Mouse (Mus musculus) activated CD4-positive, CD25-positive, alpha-beta regulatory T cell, adult 4 months (primary cell): ENCODE data around the gene Phykpl. TPM values are rescaled to one million over a fixed set of nuclear protein-coding genes. Genes with fewer than 3 reads are reported as not detected.
A peak's percentile ranks its signal among the peaks of the same experiment; 100 is the strongest.
"Not testable (repeated sequence)": the region's sequence is repeated elsewhere in the genome, so short reads cannot be mapped to it uniquely, and the experiment has no call there.

Experiments used
- ATAC-seq: one replicate; pipeline ENCODE4 v1.8.0; 2017
- polyA plus RNA-seq, 2 experiments: library from polyadenylated mRNA; unstranded; fragments of 100-300 nt; shearing (Covaris generic); gene quantifications; one replicate each; pipeline ENCODE4 v1.2.1; 2017

Phykpl gene
- polyA plus RNA-seq, 2 experiments from 2014 or later, result 23.9 to 29.7 TPM

GRCm38 (mm10) chr11:51587059-51587458, 2.5 kb downstream of the Phykpl start:
- ATAC-seq, result no peak

DNA sequence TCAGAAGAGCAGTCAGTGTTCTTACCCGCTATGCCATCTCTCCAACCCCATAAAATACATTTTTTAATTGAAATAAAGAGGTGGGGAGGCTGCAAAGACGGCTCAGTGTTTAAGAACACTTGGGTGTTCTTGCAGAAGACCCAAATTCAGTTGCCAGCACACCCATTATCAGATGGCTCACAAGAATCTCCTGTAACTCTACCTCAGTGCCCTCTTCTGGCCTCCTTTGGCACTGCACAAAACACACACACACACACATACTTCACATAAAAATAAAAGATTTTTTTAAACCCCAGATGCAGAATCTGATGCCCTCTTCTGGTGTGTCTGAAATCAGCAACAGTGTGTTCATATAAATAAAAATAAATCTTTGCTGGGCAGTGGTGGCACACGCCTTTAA, 4.3 kb downstream of the Phykpl start:
- ATAC-seq, result no peak

DNA sequence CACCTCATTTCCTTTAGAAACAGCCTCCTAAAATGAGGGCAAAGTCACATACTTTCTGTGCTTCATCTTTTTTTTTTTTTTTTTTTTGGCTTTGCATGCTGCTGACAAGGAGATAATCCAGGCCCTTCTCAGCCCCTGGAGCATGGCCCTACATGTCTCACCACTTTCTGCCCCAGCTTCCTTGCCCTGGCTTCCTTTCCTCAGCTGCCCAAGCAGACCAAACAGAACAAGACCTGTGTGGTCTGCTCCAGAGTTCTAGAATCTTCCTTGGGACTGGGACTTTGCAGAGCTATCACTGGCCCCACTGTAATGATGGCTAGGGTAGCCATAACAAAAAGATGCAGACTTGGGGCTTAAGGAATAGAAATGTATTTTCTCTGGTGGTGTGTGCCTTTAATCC, 5.4 kb downstream of the Phykpl start:
- no peak for ATAC-seq

DNA sequence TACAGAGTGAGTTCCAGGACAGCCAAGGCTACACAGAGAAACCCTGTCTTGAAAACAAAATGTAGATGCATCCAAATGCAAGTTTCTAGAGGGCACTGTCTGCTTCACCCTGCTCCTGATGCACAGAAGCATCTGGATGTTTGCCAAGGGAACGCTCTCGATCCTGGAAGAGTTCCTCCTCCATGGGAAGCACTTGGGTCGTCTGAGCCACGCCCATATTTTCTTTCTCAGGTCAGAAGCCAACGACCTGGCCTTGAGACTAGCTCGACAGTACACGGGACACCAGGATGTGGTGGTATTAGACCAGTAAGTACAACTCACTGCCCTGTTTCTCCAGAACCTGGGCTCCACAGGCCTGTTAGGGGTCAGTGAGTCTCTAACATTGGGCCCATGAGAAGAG, 6.6 kb downstream of the Phykpl start:
- no peak for ATAC-seq

- ATAC-seq, result no peak
These were observed 7.4 kb downstream of the Phykpl start for GRCm38 (mm10) chr11:51591915-51592314.

DNA sequence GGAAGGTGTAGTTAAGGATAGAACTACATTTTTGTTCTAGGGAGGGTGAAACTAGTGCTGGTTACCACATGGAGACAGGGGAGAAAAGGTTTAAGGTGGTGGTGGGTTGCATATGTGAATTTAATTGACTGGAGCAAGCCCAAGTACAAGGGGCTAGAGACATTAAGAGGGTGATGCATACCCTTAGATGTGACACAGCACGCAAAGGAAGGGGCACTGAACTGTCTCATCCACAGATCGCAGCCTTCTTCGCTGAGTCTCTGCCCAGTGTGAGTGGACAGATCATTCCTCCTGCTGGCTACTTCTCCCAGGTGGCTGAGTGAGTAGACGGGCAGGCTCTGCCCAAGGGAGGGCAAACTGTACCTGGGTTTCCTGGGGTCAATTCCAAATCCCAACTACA, 8.8 kb downstream of the Phykpl start:
- no peak for ATAC-seq

DNA sequence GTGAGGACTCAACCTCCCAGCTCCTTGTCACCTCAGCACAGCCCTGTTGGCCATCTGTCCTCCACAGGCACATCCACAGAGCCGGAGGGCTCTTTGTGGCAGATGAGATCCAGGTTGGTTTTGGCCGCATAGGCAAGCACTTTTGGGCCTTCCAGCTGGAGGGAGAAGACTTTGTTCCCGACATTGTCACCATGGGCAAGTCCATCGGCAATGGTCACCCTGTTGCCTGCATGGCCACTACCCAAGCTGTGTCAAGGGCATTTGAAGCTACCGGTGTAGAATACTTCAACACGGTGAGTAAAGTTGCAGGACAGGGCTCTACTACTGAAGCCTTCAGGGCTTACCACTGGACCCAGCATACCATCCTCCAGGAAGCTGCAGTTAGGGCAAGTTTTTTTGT, 9.3 kb downstream of the Phykpl start:
- ATAC-seq, result no peak

GRCm38 (mm10) chr11:51594715-51595350, 10.3 kb downstream of the Phykpl start:
- ATAC-seq, result no peak

- no peak for ATAC-seq
These were observed 11.0 kb downstream of the Phykpl start for GRCm38 (mm10) chr11:51595459-51596083.

GRCm38 (mm10) chr11:51597553-51597952, 13.0 kb downstream of the Phykpl start:
- ATAC-seq, result no peak

DNA sequence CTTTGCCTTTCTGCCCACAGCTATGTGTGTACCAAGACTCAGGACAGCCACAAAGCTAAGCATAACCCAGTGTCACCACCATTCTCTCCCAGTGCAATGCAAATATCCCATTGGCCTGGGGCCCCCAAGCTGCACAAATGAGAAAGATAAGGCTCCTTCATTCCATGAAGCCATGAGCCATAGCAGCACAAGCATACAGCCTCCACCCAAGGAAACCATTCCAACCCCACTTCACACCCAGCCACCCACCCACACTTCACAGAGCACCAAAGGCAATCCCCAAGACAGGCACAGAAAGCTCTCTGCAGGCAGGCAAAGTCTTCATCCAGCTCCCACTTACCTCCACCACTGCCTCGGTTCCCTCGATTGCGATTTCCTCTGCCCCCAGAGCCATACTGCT, 17.7 kb downstream of the Phykpl start:
- ATAC-seq, result no peak

DNA sequence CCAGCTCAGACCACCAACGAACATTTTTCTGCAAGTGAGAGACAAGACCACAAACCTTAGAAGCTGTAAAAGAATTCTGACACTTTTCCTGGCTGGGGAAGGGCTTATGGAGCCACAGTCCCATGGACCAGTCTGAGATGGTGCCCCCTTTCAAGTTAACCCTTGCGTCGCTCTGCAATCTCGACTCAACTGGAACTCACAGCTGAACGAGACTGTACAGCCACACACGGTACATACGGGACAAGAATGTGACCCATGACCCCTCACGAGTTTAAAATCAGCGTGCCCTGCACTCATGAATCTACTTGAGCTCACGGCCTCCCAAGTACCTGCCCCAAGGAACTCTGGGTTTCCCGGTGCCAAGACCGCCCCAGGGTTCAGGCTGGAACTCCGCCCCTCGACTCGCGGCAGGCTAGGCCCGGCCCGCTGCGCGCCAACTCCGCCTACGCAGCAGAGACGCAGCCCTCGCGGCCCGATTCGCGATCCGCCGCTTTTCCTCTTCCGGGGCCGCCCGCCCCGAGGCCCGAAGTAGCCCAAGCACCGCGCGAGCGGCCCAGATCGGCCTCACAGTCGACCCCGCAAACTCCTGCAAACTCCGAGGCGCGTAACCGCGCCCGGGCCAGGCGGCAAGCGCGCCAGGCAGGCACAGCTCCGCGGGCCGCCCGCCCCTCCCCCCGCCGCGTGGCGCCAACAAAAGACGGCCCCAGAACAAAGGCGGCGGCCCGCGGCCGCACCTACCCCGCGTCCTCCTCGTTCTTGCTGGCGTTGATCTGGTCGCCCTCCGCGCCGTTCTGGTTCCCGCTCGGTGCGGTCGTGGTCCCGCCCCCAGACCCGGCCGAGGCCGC, 21.3 kb downstream of the Phykpl start:
- peak; percentile 74 for ATAC-seq

- ATAC-seq, result peak; percentile 78
These were observed 22.0 kb downstream of the Phykpl start, which contains the start of gene Hnrnpab for GRCm38 (mm10) chr11:51606447-51607095. TSS of gene Hnrnpab (minus strand) at chr11:51606847.

DNA sequence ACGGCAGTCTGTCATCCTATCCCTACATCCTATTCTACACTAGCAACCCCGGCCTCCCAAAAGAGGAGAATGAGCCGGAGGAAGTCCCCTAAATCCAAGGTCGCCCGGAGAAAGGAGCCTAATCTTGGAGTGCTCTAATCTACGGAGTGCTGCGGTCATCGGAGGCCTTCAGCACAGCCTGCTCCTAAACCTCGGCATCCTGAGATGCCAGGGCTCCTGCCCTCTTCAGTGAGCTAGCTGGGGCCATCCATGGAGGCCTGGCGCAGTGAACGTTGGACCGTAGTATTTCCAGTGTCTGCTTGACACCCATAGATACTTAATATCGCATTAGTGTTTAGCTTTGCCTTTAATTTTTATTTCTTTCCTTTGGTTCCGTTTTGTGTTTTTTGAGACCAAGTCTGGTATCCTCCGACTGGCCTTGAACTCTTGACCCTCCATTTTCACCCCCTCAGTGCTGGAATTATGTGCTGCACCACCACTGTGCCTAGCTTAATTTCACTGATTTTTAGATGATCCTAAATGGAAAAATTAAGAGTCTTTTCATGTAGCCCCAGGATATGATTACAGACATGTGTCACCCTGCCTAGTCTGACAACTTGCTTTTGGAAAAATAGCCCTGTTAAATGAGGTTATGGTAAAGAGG, 22.7 kb downstream of the Phykpl start:
- ATAC-seq, result peak; percentile 1

DNA sequence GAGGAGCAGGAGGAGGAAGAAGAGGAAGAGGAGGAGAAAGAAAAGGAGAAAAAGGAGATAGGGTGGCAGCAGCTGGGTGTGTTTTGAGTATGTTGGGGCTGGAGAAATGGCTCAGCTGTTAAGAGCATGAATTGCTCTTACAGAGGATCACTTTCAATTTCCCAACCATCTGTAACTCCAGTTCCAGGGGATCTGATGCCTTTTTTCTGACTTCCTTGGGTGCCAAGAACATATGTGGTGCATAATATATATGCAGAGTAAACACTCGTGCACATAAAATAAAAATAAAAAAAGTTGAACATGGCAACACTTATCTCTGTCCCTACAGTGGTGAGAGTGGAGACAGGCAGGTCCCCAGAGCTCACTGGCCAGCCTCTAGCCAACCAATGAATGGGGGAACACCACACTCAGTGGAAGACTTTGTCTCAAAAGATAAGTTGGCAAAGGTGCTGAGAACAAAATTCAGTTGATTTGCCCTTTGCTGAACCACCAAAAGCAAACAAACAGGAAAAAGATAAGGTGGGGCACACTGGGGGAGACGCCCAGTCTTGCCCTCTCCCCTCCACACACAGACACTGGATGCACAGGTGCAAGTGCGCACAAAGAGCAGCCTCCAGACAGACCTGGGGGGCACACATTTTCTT, 24.8 kb downstream of the Phykpl start:
- ATAC-seq, result no peak

GRCm38 (mm10) chr11:51609940-51610339, 25.4 kb downstream of the Phykpl start:
- not testable (repeated sequence) for ATAC-seq

DNA sequence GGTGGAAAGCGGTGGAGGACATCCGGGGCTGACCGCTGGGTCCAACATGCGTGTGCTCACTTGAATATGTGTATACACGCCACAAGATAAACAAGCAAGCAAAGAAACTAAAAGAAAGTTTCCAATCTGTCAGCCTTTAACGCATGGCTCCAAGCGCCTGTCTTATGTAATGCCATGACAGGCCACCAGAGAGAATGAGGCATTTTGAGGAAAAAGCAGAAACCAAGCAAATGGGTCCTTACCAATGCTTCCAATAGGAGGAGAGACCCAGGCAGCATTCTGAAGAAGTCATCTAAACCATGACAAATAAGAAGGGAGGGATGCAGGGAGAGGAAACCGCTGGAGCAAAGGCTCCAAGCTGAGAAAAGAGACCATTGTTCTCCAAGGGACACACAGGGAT, 29.7 kb downstream of the Phykpl start:
- ATAC-seq, result no peak

DNA sequence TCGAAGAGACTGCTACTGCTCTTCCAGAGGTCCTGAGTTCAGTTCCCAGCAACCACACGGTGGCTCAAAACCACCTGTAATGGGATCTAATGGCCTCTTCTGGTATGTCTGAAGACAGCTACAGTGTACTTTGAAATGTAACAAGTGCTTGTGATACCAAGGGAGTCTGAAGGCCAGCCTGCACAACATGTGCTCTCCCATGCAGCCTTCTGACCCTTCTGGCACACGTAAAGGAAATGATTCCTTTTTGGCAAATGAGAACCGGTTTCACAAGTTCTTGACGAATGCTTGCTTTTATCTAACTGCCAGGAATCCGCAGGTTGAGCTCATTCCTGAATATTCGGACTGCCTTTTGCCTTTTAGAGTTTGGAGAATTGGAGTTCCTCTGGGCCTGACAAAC, 30.6 kb downstream of the Phykpl start:
- no peak for ATAC-seq

GRCm38 (mm10) chr11:51615601-51616000, 31.0 kb downstream of the Phykpl start:
- ATAC-seq, result peak; percentile 67

DNA sequence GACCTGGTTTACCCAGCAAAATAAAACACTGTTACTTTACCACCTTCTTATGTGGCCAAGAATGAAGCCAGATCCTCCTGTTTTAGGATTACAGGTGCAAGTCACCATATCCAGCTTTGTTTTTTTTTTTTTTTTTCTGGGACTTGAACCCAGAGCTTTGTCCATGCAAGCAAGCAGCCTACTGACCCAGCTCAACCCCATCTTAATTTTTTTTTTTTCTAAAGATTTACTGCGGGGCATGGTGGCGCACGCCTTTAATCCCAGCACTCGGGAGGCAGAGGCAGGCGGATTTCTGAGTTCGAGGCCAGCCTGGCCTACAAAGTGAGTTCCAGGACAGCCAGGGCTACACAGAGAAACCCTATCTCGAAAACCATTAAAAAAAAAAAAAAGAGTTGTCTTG, 31.6 kb downstream of the Phykpl start:
- ATAC-seq, result not testable (repeated sequence)

- ATAC-seq, result no peak
These were observed 33.1 kb downstream of the Phykpl start for GRCm38 (mm10) chr11:51617693-51618092.

DNA sequence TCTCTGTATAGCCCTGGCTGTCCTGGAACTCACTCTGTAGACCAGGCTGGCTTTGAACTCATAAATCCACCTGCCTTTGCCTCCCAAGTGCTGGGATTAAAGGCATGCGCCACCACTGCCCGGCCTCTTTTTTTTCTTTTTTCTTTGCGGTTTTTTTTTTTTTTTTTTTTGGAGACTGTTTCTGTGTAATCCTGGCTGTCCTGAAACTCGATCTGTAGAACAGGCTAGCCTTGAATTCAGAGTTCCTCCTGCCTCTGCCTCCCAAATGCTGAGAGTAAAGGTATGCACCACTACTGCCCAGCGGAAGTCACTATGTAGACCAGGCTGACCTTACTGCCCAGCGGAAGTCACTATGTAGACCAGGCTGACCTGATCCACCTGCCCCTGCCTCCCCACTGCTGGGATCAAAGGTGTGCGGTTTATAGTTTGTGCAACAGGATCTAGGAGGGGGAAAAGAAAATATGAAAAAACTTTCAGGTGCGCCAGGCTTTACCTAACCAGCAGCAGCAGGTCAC, 34.4 kb downstream of the Phykpl start:
- ATAC-seq, result no peak
